Mouse (Mus musculus) kidney, postnatal 25 days (tissue): ENCODE results near the gene Ccer2.

ENCODE experiments used
- DNase-seq, 2 experiments: peaks; one replicate each; pipeline ENCODE4 v3.0.0; 2021; ENCODE audit warnings: mixed read lengths in 2 of 2

The Ccer2 gene

DNA sequence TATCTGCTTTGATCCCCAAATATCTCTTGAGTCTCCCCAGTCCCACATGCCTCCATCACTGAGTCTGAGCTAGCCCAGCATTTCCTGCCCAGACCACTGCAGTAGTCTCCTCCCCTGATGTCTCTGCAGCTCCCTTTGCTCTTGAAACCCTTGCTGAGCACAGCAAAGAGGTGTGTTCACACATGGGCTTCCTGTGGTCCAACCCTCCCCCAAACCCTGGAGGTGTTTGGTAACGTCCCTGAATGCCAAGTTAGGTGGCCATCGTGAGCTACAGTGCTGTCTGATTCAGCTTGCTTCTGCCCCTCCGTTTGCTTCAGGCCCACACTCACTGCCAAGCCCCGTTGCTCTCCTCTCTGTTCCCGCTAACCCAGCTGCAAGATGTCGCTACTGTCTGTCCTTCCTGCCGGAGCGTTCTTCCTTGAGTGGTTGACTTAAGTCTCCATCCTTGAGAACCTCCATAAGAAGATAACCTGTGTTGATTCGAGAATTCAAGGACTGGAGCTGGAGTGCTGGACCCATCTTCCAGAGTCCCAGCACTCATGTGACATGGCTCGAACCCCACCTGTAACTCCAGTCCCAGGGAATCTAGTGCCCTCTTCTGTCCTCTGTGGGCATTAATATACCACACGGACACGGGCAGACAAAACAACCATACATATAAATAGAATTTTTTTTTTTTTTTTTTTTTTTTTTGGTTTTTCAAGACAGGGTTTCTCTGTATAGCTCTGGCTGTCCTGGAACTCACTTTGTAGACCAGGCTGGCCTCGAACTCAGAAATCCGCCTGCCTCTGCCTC is 36.6 kb downstream of the Ccer2 start:
- DNase-seq = no peak

DNA sequence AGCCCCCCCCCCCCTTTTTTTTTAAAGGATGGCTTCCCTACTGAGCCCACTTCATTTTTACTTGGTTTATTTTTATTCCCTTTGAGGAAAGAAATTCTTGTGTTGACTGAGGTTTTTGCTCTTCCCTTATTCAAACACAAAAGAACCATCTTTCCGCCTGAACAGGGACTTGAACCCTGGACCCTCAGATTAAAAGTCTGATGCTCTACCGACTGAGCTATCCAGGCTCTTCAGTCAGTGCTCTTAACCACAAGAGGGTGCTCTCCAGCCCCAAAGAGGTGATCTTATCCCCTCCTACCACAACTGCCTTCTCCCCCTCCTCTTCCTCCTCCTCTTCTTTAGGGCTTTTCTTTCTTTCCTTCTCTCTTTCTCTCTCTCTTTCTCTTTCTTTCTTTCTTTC is 37.9 kb downstream of the Ccer2 start:
- DNase-seq = peak; percentile 62

DNA sequence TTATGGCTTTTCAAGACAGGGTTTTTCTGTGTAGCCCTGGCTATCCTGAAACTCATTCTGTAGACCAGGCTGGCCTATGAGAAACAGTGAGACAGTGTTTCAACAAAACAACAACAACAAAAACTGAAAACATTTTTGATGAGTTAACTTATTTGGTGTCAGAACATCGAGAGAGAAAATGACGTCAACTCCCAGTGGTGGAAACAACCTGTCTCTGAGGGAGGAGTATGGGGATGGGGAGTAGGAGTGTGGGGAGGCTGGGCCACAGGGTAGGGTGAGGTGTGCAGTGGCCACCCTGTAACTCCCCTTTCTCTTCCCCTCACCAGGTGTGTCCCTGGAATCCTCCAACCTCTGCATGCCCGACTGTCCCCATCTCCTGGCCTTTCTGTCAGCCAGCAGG is 38.5 kb downstream of the Ccer2 start:
- DNase-seq = no peak

DNA sequence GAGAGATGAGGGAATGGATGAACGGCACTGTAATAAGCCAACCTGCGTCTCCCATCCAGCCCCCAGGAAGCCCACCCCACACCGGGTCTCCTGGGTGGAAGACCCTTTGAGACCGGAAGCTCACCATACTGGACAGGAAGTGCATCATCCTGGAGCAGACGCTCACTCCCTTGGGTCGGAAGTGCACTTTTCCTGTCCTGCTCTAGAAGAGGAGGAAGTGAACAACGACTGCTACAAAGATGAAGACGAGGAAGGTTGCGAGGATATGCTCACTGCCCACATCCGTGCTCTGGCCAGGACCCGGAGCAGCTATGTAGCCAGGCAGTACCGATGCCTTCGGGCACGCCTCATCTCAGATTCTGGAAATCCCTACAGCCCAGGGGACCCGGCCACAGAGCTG is 39.9 kb downstream of the Ccer2 start:
- no peak for DNase-seq

DNA sequence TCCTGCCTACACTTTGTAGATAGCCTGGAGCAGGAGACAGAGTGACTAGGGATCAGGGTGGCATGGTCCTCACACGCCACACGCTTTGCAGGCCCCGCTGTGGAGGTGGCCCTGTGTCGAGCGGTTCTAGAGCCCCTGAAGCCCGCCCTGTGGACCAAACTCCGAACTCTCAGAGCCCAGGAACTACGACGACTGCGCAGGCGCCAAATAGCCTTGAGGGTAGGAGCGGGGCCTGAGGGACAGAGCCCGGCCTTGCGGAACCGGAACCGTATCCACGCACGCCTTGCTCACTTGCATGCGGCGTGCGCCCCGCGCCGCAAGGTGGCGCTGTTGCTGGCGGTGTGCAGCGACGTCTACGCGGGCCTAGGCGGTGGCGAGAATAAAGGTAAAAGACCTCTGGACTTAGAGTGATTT is 40.6 kb downstream of the Ccer2 start:
- peak; percentile 89 to 91 for DNase-seq

DNA sequence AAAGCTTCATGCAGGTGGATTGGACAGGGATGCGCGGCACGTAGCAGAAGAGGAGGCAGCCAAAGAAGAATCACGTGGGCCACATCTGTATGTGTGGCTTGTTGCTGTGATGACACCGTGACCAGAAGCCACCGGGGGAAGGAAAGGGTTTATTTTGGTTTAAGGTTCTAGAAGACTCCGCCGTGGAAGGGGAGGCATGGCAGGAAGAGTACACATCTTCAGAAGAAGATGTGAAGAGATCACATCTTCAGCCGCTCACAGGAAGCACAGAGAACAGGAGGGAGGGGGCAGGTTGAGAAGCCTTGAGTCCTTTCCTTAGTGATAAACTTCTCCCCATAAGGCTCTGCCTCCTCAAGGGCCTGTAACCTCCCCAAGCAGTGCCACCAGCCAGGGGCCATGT is 44.0 kb downstream of the Ccer2 start:
- no peak for DNase-seq

DNA sequence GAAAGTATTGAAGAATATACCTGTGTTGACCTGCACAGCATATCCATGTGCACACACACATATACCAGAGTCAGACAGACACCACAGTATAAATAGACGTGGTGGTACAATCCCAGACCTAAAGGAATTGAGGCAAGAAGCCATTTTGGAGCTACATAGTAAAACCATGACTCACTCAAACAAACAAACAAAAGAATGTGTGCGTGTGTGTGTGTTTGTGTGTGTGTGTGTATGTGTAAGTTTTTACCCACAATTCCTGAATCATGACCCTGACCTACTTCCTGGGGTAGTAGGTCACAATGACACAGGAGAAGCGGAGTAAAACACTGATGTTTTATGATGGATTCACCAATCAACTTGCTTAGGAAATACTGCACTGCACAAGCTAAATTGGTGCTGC is 45.5 kb downstream of the Ccer2 start:
- no peak for DNase-seq

DNA sequence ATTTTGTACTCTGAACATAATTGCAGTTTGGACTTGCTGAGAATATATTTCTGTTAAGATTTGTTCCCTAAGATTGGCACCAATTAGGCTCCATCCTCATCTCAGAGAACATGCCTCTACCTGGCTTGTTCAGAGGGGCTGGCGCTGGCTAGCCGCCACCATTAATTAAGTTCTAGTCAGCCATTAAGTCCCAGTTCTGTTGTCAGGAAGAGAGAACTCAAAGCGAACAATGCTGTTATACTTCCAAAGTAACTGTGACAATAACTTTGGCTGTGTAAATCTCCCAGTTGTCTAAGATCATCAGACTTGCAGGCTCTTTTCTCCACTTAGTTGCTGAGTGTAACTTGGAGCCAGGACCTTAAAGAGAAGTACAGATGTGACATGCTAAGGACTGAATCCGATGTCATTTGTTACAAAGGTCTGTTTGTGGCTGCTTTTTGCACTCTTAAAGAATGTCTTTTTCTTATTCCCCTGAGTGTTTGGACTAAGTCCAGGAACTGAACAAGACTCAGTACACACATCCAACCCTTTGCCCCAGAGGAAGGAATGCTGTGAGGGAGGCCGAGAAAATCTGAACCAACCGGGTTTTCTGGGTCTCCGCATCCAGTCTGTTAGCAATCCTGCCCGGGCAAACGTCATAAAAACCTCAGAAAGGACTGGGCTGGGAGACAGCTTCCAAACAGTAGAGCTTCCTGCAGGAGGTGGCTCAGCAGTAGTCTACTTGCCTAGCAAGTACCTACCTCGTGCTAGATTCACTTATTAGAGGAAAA is 46.1 kb downstream of the Ccer2 start:
- DNase-seq = peak; percentile 73 to 87

DNA sequence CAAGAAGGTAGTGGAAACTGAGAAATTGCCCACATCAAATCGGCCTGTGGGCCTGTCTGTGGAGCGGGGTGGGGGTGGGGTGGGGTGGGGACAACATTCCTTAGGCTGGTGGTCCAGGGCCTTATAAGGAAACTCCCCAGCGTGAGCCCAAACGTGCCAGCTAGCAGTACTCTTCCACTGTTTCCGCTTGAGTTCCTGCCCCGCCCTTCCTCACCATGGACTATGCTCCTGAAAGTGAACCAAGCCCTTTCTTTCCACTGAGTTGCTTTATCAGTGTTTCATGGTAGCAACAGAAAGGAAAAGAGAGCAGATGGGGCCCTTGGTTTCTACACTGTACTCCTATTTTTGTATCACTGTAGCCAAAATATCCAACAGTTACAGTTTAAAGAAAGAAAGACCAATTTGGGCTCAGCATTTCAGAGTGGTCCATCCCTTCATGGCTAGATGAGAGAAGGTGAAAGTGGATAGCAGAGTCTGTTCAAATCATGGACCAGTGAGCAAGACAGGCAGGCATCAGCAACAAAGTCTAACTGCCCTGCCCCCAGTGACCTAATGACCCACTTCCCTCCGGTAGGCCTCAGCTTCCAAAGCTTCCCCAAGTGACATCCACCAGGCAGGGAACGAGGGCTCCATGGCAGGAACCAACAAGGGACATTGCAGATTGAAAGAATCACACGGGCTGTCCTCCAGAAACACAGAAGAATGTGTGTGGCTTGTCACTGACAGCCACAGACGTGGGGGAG is 47.0 kb downstream of the Ccer2 start:
- peak; percentile 86 to 92 for DNase-seq

DNA sequence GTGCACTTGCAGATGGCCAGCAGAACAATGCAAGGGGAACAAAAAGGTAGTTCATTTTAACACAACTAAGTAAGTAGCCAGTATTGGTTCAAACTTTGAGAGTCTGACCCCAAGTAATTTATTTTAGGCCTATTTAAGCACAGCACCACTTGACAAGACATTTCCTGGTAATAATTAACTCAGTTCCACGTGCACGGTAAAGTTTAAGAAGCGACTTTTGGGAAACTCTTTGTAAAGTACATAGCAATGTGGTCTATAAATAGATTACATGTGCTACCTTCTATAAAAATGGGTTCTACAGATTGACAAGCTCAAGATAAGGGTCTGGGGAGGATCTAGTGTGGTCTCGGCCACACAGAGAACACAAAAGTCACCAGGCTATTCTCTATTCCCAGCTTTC is 47.8 kb downstream of the Ccer2 start:
- DNase-seq = no peak

DNA sequence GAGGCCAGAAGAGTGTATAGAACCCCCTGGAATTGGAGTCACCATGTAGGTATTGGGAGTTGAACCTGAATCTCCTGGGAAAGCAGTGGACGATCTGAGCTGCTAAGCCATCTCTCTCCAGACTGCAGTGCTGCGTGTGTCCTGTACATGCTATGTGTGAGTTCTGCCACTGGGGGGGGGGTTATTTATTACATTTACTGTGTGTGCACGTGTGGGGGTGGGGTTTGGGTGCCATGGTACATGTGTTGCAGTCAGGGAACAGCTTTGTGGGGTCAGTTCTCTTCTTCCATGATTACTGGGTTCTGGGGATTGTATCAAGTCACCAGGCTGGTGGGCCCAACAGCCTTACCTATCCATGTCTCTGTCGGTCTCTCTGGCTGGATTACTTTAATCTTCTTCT is 50.9 kb downstream of the Ccer2 start:
- no peak for DNase-seq

DNA sequence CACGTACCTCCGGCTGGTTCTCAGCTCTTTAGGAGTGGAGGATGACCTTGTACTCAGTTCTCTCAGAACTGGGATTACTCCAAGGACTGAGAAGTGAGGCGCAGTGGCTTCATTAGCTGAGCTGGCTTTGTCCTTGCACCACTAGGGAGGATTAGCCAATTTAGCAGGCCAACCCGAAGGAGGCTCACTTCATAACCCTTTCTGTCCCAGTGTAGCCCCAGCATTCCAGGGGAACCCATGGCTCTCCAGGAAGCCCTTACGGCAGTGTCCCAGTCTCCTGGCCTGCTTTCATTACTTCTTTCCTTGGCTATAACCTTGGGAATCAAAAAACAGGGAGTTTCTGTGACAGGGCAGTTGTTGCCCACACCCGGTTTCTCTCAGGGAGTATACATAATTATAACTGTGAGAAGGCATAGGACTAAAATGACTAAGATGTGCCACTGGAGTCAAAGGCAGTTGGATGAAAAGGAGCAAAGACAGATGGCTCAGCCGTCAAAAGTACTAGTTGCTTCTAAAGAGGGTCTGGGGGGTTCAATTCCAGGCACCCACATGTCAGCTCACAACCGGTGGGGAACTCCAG is 51.8 kb downstream of the Ccer2 start:
- no peak for DNase-seq

DNA sequence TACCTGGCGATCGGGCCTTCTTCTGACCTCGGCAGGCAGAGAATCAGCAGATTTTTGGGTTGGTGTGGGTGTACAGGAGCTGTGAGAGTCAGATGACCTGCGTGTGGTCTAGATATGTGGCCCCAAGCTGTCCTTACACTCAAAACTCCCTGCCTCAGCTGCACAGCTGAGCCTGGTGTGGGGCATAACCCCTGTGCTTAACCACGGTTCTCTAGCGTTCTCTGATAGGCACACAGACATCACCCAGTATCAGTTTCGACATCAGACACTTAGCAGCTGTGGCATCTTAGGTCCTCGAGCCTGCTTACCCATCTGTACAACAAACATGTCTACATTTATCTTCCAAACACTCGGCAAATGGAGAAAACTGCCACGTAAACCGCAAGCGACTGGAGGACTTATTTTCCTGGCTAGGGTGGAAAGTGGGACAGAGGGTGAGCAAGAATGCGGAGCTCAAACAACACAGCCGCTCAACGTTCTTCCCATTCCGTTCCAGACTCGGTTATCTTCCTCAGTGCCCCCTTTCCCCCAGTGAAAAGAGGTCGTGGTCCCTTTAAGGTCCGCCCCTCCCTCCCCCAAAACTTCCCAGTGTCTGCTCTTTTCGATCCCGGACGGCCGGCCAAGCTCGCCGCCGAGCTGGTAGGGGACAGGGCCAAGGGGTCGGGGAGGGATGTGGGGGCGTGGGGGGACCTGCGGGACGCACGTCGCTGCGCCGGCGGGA is 52.4 kb downstream of the Ccer2 start, which contains the start of gene Hnrnpl:
TSS of gene Hnrnpl (plus strand) at position 321 of the 721 bp plus-strand sequence.
- peak; percentile 56 to 77 for DNase-seq
